ENCODE assay signal across 33 mouse cellular contexts in genomic region chr2:26240841-26241240, GRCm38 (mm10). TPM values are rescaled to one million over a fixed set of nuclear protein-coding genes. Genes with fewer than 3 reads are reported as not detected.
DNase-seq lines count a peak whose midpoint lies in the region; ATAC-seq and TF ChIP-seq lines count a peak whose summit lies in the region.
"Had no signal": no experiment of that assay in that cellular context is flagged by ENCODE, and none has a peak within 500 bp of the region (broad histone marks: within the 10 kb centered on the region; RNA-seq: fewer than 3 reads in every experiment).

No protein-coding gene starts in this region.

- H3K9me3 ChIP-seq in forebrain, embryonic 14.5 days (replicated peaks; ENCODE audit: control insufficient read depth, low read length), result no peaks in the 10 kb centered on the region
- no peaks in the 10 kb centered on the region for H3K9me3 ChIP-seq in forebrain, postnatal 0 days (ENCODE audit: low read length)
- no peaks in the 10 kb centered on the region for H3K9me3 ChIP-seq in limb, embryonic 15.5 days
- no peaks in the 10 kb centered on the region for H3K9me3 ChIP-seq in limb, embryonic 10.5 days (replicated peaks)
- H3K9me3 ChIP-seq in intestine, embryonic 16.5 days (ENCODE audit: control insufficient read depth, low read length), result no peaks in the 10 kb centered on the region
- H3K9me3 ChIP-seq: embryonic facial prominence, embryonic 13.5 days; forebrain, embryonic 10.5 days; G1E; heart, embryonic 13.5 days; hindbrain, embryonic 15.5 days had no signal

- H3K36me3 ChIP-seq in forebrain, embryonic 14.5 days (ENCODE audit: control insufficient read depth, insufficient read depth, low read length), result no peaks in the 10 kb centered on the region
- no peaks in the 10 kb centered on the region for H3K36me3 ChIP-seq in forebrain, postnatal 0 days (ENCODE audit: insufficient read depth)
- H3K36me3 ChIP-seq in limb, embryonic 15.5 days, result no peaks in the 10 kb centered on the region
- no peaks in the 10 kb centered on the region for H3K36me3 ChIP-seq in limb, embryonic 10.5 days
- no peaks in the 10 kb centered on the region for H3K36me3 ChIP-seq in intestine, embryonic 16.5 days (ENCODE audit: control insufficient read depth, insufficient read depth, low read length)
- H3K36me3 ChIP-seq: embryonic facial prominence, embryonic 13.5 days; forebrain, embryonic 10.5 days; G1E; heart, embryonic 13.5 days; hindbrain, embryonic 15.5 days had no signal

- WGBS in forebrain, embryonic 14.5 days, result 68% methylated on average over 3 of the region's 3 CpGs
- 51% methylated on average over 3 of the region's 3 CpGs for WGBS in forebrain, postnatal 0 days
- 36% methylated on average over 3 of the region's 3 CpGs for WGBS in limb, embryonic 15.5 days
- WGBS in limb, embryonic 10.5 days, result 69% methylated on average over 3 of the region's 3 CpGs
- 49% methylated on average over 3 of the region's 3 CpGs for WGBS in intestine, embryonic 16.5 days

- H3K4me1 ChIP-seq in forebrain, embryonic 14.5 days (ENCODE audit: control insufficient read depth, insufficient read depth, low read length), result peaks cover 5% of the 10 kb centered on the region; the same call in 1 of the 2 replicates
- peaks cover 8% of the 10 kb centered on the region; the same call in 1 of the 2 replicates for H3K4me1 ChIP-seq in forebrain, postnatal 0 days (ENCODE audit: insufficient read depth)
- peaks cover 28% of the 10 kb centered on the region for H3K4me1 ChIP-seq in limb, embryonic 15.5 days
- H3K4me1 ChIP-seq in limb, embryonic 10.5 days, result peaks cover 19% of the 10 kb centered on the region
- H3K4me1 ChIP-seq in intestine, embryonic 16.5 days (ENCODE audit: control insufficient read depth, insufficient read depth, low read length), result peaks cover 17% of the 10 kb centered on the region

- 0 out of 2 replicates have a peak overlapping the region, but pooled peaks have one; percentile 9 for H3K27ac ChIP-seq in forebrain, embryonic 14.5 days (ENCODE audit: low read depth, low read length)
- no peak overlapping the region for H3K27ac ChIP-seq in forebrain, postnatal 0 days (ENCODE audit: low read depth, low read length)
- 0 out of 2 replicates have a peak overlapping the region, but pooled peaks have one; percentile 27 for H3K27ac ChIP-seq in limb, embryonic 15.5 days
- no peak overlapping the region for H3K27ac ChIP-seq in limb, embryonic 10.5 days
- no peak overlapping the region for H3K27ac ChIP-seq in intestine, embryonic 16.5 days (ENCODE audit: low read length)
- H3K27ac ChIP-seq: embryonic facial prominence, embryonic 13.5 days; forebrain, embryonic 10.5 days; heart, embryonic 13.5 days; hindbrain, embryonic 15.5 days; layer of hippocampus, adult 2 months; liver, embryonic 14.5 days had no signal

- no peak overlapping the region for H3K4me2 ChIP-seq in forebrain, embryonic 14.5 days (ENCODE audit: low read length)
- H3K4me2 ChIP-seq in forebrain, postnatal 0 days (ENCODE audit: low read depth), result no peak overlapping the region
- H3K4me2 ChIP-seq in limb, embryonic 15.5 days, result no peak overlapping the region
- no peak overlapping the region for H3K4me2 ChIP-seq in intestine, embryonic 16.5 days (ENCODE audit: low read depth, low read length)
- H3K4me2 ChIP-seq: embryonic facial prominence, embryonic 13.5 days; heart, embryonic 13.5 days; hindbrain, embryonic 15.5 days had no signal

- no peak overlapping the region for H3K9ac ChIP-seq in forebrain, embryonic 14.5 days (ENCODE audit: low read length)
- H3K9ac ChIP-seq in forebrain, postnatal 0 days, result no peak overlapping the region
- H3K9ac ChIP-seq in limb, embryonic 15.5 days, result no peak overlapping the region
- H3K9ac ChIP-seq in intestine, embryonic 16.5 days (ENCODE audit: low read depth, low read length), result no peak overlapping the region
- H3K9ac ChIP-seq: embryonic facial prominence, embryonic 13.5 days; heart, embryonic 13.5 days; liver, embryonic 14.5 days had no signal

- H3K4me3 ChIP-seq in forebrain, embryonic 14.5 days (ENCODE audit: low read depth, low read length), result no peak overlapping the region
- H3K4me3 ChIP-seq in forebrain, postnatal 0 days (ENCODE audit: low read depth, low read length), result no peak overlapping the region
- H3K4me3 ChIP-seq in limb, embryonic 15.5 days, result no peak overlapping the region
- no peak overlapping the region for H3K4me3 ChIP-seq in limb, embryonic 10.5 days
- H3K4me3 ChIP-seq in intestine, embryonic 16.5 days (ENCODE audit: low read length), result no peak overlapping the region
- H3K4me3 ChIP-seq: embryonic facial prominence, embryonic 13.5 days; forebrain, embryonic 10.5 days; heart, embryonic 13.5 days; hindbrain, embryonic 15.5 days; layer of hippocampus, adult 2 months had no signal

- peak; percentile 2 for DNase-seq in forebrain, embryonic 14.5 days (ENCODE audit: low spot score)
- no peak for DNase-seq in forebrain, postnatal 0 days
- DNase-seq in limb, embryonic 10.5 days (ENCODE audit: low spot score), result no peak
- peak; percentile 51 for DNase-seq in lung, postnatal 10 days
- DNase-seq in lung, postnatal 36 days, result no peak
- DNase-seq in NIH3T3 (ENCODE audit: low read depth), result peak; percentile 13
- DNase-seq: cerebellum, adult 11 months; cerebellum, adult 9-10 months; heart, postnatal 10 days; kidney, adult 18-20 months; liver; right cerebral cortex, adult 18-20 months; spleen, adult 18-20 months; thymus, postnatal 14 days had no signal

- no peak for TF ChIP-seq CTCF in forebrain, postnatal 0 days (IDR thresholded peaks at IDR 0.05; ENCODE audit: low read depth)

- no peaks in the 10 kb centered on the region for H3K27me3 ChIP-seq in forebrain, embryonic 14.5 days (replicated peaks; ENCODE audit: control insufficient read depth, insufficient read depth, low read length)
- H3K27me3 ChIP-seq in forebrain, postnatal 0 days (ENCODE audit: insufficient read depth, low read length), result no peaks in the 10 kb centered on the region
- no peaks in the 10 kb centered on the region for H3K27me3 ChIP-seq in limb, embryonic 15.5 days
- H3K27me3 ChIP-seq in limb, embryonic 10.5 days (ENCODE audit: low read depth, poor library complexity, severe bottlenecking), result no peaks in the 10 kb centered on the region
- no peaks in the 10 kb centered on the region for H3K27me3 ChIP-seq in intestine, embryonic 16.5 days (replicated peaks; ENCODE audit: control insufficient read depth, insufficient read depth, low read length)
- H3K27me3 ChIP-seq: embryonic facial prominence, embryonic 13.5 days; heart, embryonic 13.5 days; hindbrain, embryonic 15.5 days had no signal

- ATAC-seq in forebrain, embryonic 14.5 days, result no peak
- ATAC-seq in forebrain, postnatal 0 days, result no peak
- no peak for ATAC-seq in limb, embryonic 15.5 days (ENCODE audit: insufficient number of reproducible peaks, low FRiP score, low TSS enrichment, low read depth)
- no peak for ATAC-seq in intestine, embryonic 16.5 days
- ATAC-seq: inflammation-experienced regulatory T-cells, adult 6 months; Patski had no signal

RNA-seq across cellular contexts. Expression of gene Qsox2, which starts 3.5 kb away (rescaled TPM):
- polyA plus RNA-seq in forebrain, embryonic 14.5 days (2014; fragmentation: Nextera tagmentation; extraction: Ambion mirVana), result 10.6 and 12.2 TPM in 2 replicates
- total RNA-seq in forebrain, postnatal 0 days (2014; rRNA removed), result 21.2 and 22.2 TPM in 2 replicates
- 5.5 and 9.1 TPM in 2 replicates for polyA plus RNA-seq in forebrain, postnatal 0 days (2015; fragmentation: Nextera tagmentation; extraction: Ambion mirVana)
- 18.2 and 20.7 TPM in 2 replicates for polyA plus RNA-seq in limb, embryonic 15.5 days (2015; fragmentation: Nextera tagmentation; extraction: Ambion mirVana)
- polyA plus RNA-seq in limb, embryonic 10.5 days (2016; fragmentation: Nextera tagmentation; extraction: Ambion mirVana), result 14.7 and 16.1 TPM in 2 replicates
- polyA plus RNA-seq in intestine, embryonic 16.5 days (2015; fragmentation: Nextera tagmentation; extraction: Ambion mirVana), result 23.8 and 25.1 TPM in 2 replicates

RNA-seq across cellular contexts. Expression of gene Lhx3, which starts 32.8 kb away (rescaled TPM):
- not detected in 2 replicates for polyA plus RNA-seq in forebrain, embryonic 14.5 days (2014; fragmentation: Nextera tagmentation; extraction: Ambion mirVana)
- 0.08 TPM in 1 of 2 replicates, not detected in the other for total RNA-seq in forebrain, postnatal 0 days (2014; rRNA removed)
- 0.06 TPM in 1 of 2 replicates, not detected in the other for polyA plus RNA-seq in forebrain, postnatal 0 days (2015; fragmentation: Nextera tagmentation; extraction: Ambion mirVana)
- not detected in 2 replicates for polyA plus RNA-seq in limb, embryonic 15.5 days (2015; fragmentation: Nextera tagmentation; extraction: Ambion mirVana)
- polyA plus RNA-seq in limb, embryonic 10.5 days (2016; fragmentation: Nextera tagmentation; extraction: Ambion mirVana), result 0.18 TPM in 1 of 2 replicates, not detected in the other
- polyA plus RNA-seq in intestine, embryonic 16.5 days (2015; fragmentation: Nextera tagmentation; extraction: Ambion mirVana), result 0.09 TPM in 1 of 2 replicates, not detected in the other
- total RNA-seq: common myeloid progenitor, adult 5-6 weeks; G1E; gastrocnemius, adult 8-10 months; heart, adult 8-10 months; heart, postnatal 10 days; hematopoietic stem cell, adult 5-6 weeks; layer of hippocampus, adult 2 months; layer of hippocampus, postnatal 14 days had no signal
- polyA plus RNA-seq: forebrain, embryonic 16.5 days; G1E; inflammation-experienced regulatory T-cells, adult 6 months; kidney, embryonic 16.5 days; liver, embryonic 14.5 days; Patski; stomach, embryonic 16.5 days had no signal

RNA-seq across cellular contexts. Expression of gene Ccdc187, which starts 53.5 kb away (rescaled TPM):
- 0.11 and 0.17 TPM in 2 replicates for polyA plus RNA-seq in forebrain, embryonic 14.5 days (2014; fragmentation: Nextera tagmentation; extraction: Ambion mirVana)
- total RNA-seq in forebrain, postnatal 0 days (2014; rRNA removed), result 1.5 and 2.0 TPM in 2 replicates
- 0.13 TPM in 2 replicates for polyA plus RNA-seq in forebrain, postnatal 0 days (2015; fragmentation: Nextera tagmentation; extraction: Ambion mirVana)
- polyA plus RNA-seq in limb, embryonic 15.5 days (2015; fragmentation: Nextera tagmentation; extraction: Ambion mirVana), result 0.05 and 0.06 TPM in 2 replicates
- polyA plus RNA-seq in limb, embryonic 10.5 days (2016; fragmentation: Nextera tagmentation; extraction: Ambion mirVana), result 0.01 TPM in 1 of 2 replicates, not detected in the other
- 0.26 and 0.27 TPM in 2 replicates for polyA plus RNA-seq in intestine, embryonic 16.5 days (2015; fragmentation: Nextera tagmentation; extraction: Ambion mirVana)
- total RNA-seq: common myeloid progenitor, adult 5-6 weeks; gastrocnemius, adult 8-10 months; hematopoietic stem cell, adult 5-6 weeks had no signal
- polyA plus RNA-seq: G1E had no signal

Comparison
In these comparisons a context has a peak if more than half of its experiments do, and no peak if none do; other contexts are left out.
1. DNase-seq: peak in forebrain, embryonic 14.5 days (single experiment), lung, postnatal 10 days (single experiment) and NIH3T3 (single experiment); none in forebrain, postnatal 0 days (single experiment), limb, embryonic 10.5 days (single experiment) and lung, postnatal 36 days (single experiment).
2. H3K27ac ChIP-seq: peak in forebrain, embryonic 14.5 days (single experiment) and limb, embryonic 15.5 days (single experiment); none in forebrain, postnatal 0 days (single experiment), limb, embryonic 10.5 days (single experiment) and intestine, embryonic 16.5 days (single experiment).